Mouse (Mus musculus) stomach, postnatal 0 days (tissue): Measurements from ENCODE around the gene Gramd1a.

Experiments used
- CTCF ChIP-seq: IDR thresholded peaks from 2 replicates; pipeline ENCODE4 v1.5.1; 2016; ENCODE audit warnings: antibody characterized with exemption, low read depth, mild to moderate bottlenecking, moderate library complexity
- EP300 ChIP-seq: optimal IDR thresholded peaks from 2 replicates; pipeline ENCODE3; 2016; ENCODE audit warnings: antibody characterized with exemption

DNA sequence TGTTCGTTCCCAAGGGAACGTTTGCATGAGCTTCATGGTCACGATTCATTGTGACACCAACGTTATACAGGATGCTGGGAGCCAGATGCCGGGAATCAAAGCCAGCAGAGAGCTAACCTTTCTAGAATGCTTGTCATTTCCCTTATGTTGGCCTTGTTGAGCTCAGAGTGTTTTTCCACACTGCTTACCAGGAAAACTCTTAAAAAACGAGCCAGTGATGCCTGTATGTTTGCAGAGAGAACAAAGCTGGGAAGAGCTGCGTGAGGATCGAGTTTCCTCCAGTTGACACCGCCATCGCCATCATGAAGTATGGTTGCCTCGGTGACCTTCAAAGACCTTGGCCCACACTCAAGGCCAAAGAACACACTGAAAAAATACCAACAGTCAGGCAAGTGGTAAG lies 6.6 kb upstream of the Gramd1a start:
- TF ChIP-seq EP300 (no peak), CTCF (no peak)
